Mouse (Mus musculus) C2C12 (cell line): ENCODE measurements at regions not wholly inside any gene's neighbourhood (a gene's known extent, or its start where the extent isn't known, plus 50 kb on each side); places are given as distances from the start of the nearest gene placed in this dataset.

ENCODE experiments used
- H3K27me3 ChIP-seq: one replicate; pipeline ENCODE4 v1.6.1; 2011; ENCODE audit not compliant: control insufficient read depth, insufficient read depth, insufficient read length
- H3K36me3 ChIP-seq: one replicate; pipeline ENCODE4 v1.6.1; 2011; ENCODE audit not compliant: control insufficient read depth, insufficient read depth
- H3K4me3 ChIP-seq: one replicate; pipeline ENCODE4 v1.5.1; 2011; ENCODE audit warnings: mild to moderate bottlenecking, control low read depth; ENCODE audit not compliant: poor library complexity, insufficient read depth, severe bottlenecking
- H3K79me2 ChIP-seq: one replicate; pipeline ENCODE4 v1.6.1; 2011; ENCODE audit not compliant: control insufficient read depth, insufficient read depth
- H3K79me3 ChIP-seq: one replicate; pipeline ENCODE4 v1.6.1; 2011; ENCODE audit warnings: low read depth, control low read depth
- H3ac ChIP-seq: one replicate; pipeline ENCODE3; 2011; ENCODE audit warnings: low read depth; ENCODE audit not compliant: control insufficient read depth, insufficient read length
- CEBPB ChIP-seq: IDR thresholded peaks from one replicate; pipeline ENCODE4 v1.6.1; 2011; ENCODE audit warnings: low read depth, mild to moderate bottlenecking, control low read depth, moderate library complexity
- CTCF ChIP-seq: IDR thresholded peaks from one replicate; pipeline ENCODE4 v1.5.1; 2011; ENCODE audit not compliant: control insufficient read depth, insufficient read depth, insufficient read length
- FOSL1 ChIP-seq: IDR thresholded peaks from one replicate; pipeline ENCODE4 v1.8.0; 2011; ENCODE audit warnings: mild to moderate bottlenecking, low read length; ENCODE audit not compliant: poor library complexity, insufficient read depth, severe bottlenecking
- MAX ChIP-seq: IDR thresholded peaks from one replicate; pipeline ENCODE4 v1.6.1; 2011; ENCODE audit warnings: mild to moderate bottlenecking, control low read depth
- MYOD1 ChIP-seq: IDR thresholded peaks from one replicate; pipeline ENCODE4 v1.6.1; 2011; ENCODE audit warnings: low read depth; ENCODE audit not compliant: control insufficient read depth, insufficient read length
- MYOG ChIP-seq: IDR thresholded peaks from one replicate; pipeline ENCODE4 v1.6.1; 2011; ENCODE audit not compliant: control insufficient read depth, insufficient read length; ENCODE audit errors: extremely low read depth
- USF1 ChIP-seq: IDR thresholded peaks from one replicate; pipeline ENCODE4 v1.6.1; 2011; ENCODE audit warnings: low read depth, mild to moderate bottlenecking, control low read depth, moderate library complexity

- no peaks in the 10 kb centered on the region for H3K27me3 ChIP-seq
- no peaks in the 10 kb centered on the region for H3K36me3 ChIP-seq
- no peak overlapping the region for H3ac ChIP-seq
- no peak for TF ChIP-seq MYOG
- H3K79me3 ChIP-seq = no peaks in the 10 kb centered on the region
- H3K4me3 ChIP-seq = no peak overlapping the region
- H3K79me2 ChIP-seq = no peaks in the 10 kb centered on the region
Measured at GRCm38 (mm10) chr17:75629857-75630256, 78.1 kb upstream of the Fam98a start.

DNA sequence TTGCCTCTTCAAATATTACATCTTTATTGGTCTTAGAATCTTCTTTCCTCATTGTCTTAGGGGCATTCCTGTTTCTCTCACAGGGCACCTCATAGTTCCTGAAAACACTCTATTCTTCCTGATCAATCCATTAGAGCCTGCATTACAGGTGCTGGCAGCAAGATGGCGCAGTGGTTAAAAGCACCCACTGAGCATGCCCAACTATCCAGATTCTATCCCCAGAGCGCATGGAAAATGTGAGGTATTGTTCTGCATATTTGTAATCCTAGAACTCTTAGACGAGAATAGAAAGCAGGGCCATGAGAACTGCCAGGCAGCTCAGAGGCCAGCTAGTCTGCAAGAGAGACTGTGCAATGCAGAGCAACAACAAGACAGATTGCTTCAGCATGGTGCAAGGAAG lies 67.7 kb upstream of the Fam98a start:
- TF ChIP-seq CEBPB = no peak
- TF ChIP-seq MYOD1 = no peak
- TF ChIP-seq FOSL1 = no peak
- TF ChIP-seq CTCF = no peak
- TF ChIP-seq MAX = no peak
- TF ChIP-seq MYOG = no peak
- no peaks in the 10 kb centered on the region for H3K79me3 ChIP-seq

GRCm38 (mm10) chr17:75618514-75618913 lies 66.8 kb upstream of the Fam98a start:
- Histone ChIP-seq H3K36me3 (no peaks in the 10 kb centered on the region), H3K79me3 (no peaks in the 10 kb centered on the region), H3ac (no peak overlapping the region), H3K27me3 (no peaks in the 10 kb centered on the region), H3K79me2 (no peaks in the 10 kb centered on the region), H3K4me3 (no peak overlapping the region)
- TF ChIP-seq FOSL1 = no peak
- no peak for TF ChIP-seq CEBPB
- TF ChIP-seq USF1 = no peak
- TF ChIP-seq CTCF = no peak
- no peak for TF ChIP-seq MYOG
- TF ChIP-seq MYOD1 = no peak
- TF ChIP-seq MAX = no peak

More for the DNA sequence above, 67.7 kb upstream of the Fam98a start:
- Histone ChIP-seq H3K27me3 (no peaks in the 10 kb centered on the region), H3ac (no peak overlapping the region), H3K36me3 (no peaks in the 10 kb centered on the region), H3K4me3 (no peak overlapping the region), H3K79me2 (no peaks in the 10 kb centered on the region)

DNA sequence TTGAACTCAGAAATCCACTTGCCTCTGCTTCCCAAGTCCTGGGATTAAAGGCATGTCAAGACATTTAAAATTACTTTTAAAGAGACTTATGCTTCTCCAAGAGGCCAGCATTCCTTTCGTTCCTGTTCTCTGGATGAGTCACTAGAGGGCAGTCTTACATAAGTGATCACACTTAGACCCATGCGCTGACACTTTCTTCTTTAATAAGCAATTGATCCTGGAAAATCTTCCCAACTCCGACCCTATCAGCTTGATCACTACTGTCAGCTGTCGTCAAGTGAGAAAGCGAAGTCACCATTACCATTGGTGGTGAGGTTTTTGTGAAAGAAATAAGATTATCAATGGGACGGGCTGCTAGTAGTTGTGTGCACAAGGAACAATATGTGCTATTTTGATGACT lies 65.5 kb upstream of the Fam98a start:
- Histone ChIP-seq H3K36me3 (no peaks in the 10 kb centered on the region), H3K27me3 (no peaks in the 10 kb centered on the region), H3ac (no peak overlapping the region), H3K79me3 (no peaks in the 10 kb centered on the region), H3K79me2 (no peaks in the 10 kb centered on the region), H3K4me3 (no peak overlapping the region)
- TF ChIP-seq USF1 (no peak), CTCF (no peak), FOSL1 (no peak), MAX (no peak)

GRCm38 (mm10) chr17:75615335-75615734 lies 63.6 kb upstream of the Fam98a start:
- Histone ChIP-seq H3K79me3 (no peaks in the 10 kb centered on the region), H3ac (no peak overlapping the region), H3K79me2 (no peaks in the 10 kb centered on the region), H3K36me3 (no peaks in the 10 kb centered on the region), H3K4me3 (no peak overlapping the region), H3K27me3 (no peaks in the 10 kb centered on the region)
- TF ChIP-seq FOSL1 (no peak), CEBPB (no peak), MYOD1 (no peak), CTCF (no peak), MAX (no peak), USF1 (no peak), MYOG (no peak)

DNA sequence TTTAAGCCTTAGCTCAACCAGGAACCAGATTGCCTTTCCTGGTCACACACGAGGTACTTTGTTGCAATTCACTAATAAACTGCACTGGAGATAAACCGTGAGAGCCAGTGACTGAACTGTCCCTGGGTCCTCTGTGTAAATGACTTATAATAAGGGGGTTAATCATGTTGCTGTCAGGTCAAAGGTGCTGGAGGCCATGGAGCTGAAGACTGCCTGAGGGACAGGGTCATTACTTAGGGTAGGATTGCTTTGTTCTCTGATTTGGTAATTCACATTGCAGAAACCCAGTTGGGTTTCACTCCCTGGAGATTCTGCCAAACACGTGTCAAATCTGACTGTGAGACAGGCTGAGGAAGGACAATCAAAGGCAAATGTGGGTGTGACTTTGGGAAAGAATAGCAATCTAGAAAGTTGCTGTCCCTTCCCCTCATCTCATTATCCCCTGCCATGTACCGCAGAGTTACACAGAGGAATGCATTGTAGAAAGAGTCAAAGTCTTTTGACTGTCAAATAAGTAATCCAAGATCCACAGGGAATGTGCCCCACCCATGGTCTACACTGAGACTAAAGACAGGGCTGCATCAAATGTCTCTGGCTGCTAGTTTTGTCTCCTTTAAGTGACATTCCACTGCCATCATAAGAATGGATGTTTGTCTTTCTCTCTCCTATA lies 51.8 kb upstream of the Fam98a start:
- Histone ChIP-seq H3K36me3 (no peaks in the 10 kb centered on the region), H3ac (no peak overlapping the region), H3K4me3 (no peak overlapping the region), H3K79me2 (no peaks in the 10 kb centered on the region), H3K27me3 (no peaks in the 10 kb centered on the region), H3K79me3 (no peaks in the 10 kb centered on the region)
- no peak for TF ChIP-seq MYOD1
- no peak for TF ChIP-seq USF1
- no peak for TF ChIP-seq CEBPB
- no peak for TF ChIP-seq FOSL1
- TF ChIP-seq MAX = no peak
- no peak for TF ChIP-seq MYOG
- TF ChIP-seq CTCF = no peak
